Mouse (Mus musculus) embryonic facial prominence, embryonic 15.5 days (tissue): ENCODE results near the gene Tbxa2r. TPM values are rescaled to one million over a fixed set of nuclear protein-coding genes. Genes with fewer than 3 reads are reported as not detected.

Experiments
- ATAC-seq: fragments of 200-750 bp; cut with Nextera tagmentation; 2 replicates; pipeline ENCODE4 v1.8.0; 2017; ENCODE audit warnings: low read depth, moderate TSS enrichment; ENCODE audit not compliant: insufficient number of reproducible peaks, low FRiP score, low TSS enrichment
- H3K27ac ChIP-seq: fragments of 300-500 bp; sonication (generic); replicated peaks from 2 replicates; pipeline ENCODE4 v1.5.1; 2015; ENCODE audit warnings: mild to moderate bottlenecking, inconsistent platforms
- H3K27me3 ChIP-seq: fragments of 300-500 bp; sonication (generic); 2 replicates; pipeline ENCODE4 v1.6.1; 2015; ENCODE audit warnings: inconsistent platforms
- H3K36me3 ChIP-seq: fragments of 300-500 bp; sonication (generic); 2 replicates; pipeline ENCODE4 v1.6.1; 2015; ENCODE audit warnings: mild to moderate bottlenecking, inconsistent platforms
- H3K4me1 ChIP-seq: fragments of 300-500 bp; sonication (generic); 2 replicates; pipeline ENCODE4 v1.6.1; 2015; ENCODE audit warnings: inconsistent platforms
- H3K4me2 ChIP-seq: fragments of 300-500 bp; sonication (generic); replicated peaks from 2 replicates; pipeline ENCODE4 v1.6.1; 2015; ENCODE audit warnings: mild to moderate bottlenecking, inconsistent platforms
- H3K4me3 ChIP-seq: fragments of 300-500 bp; sonication (generic); replicated peaks from 2 replicates; pipeline ENCODE4 v1.5.1; 2015; ENCODE audit warnings: mild to moderate bottlenecking, inconsistent platforms
- H3K9ac ChIP-seq: fragments of 300-500 bp; sonication (generic); 2 replicates; pipeline ENCODE4 v1.6.1; 2015; ENCODE audit warnings: inconsistent platforms
- H3K9me3 ChIP-seq: fragments of 300-500 bp; sonication (generic); replicated peaks from 2 replicates; pipeline ENCODE4 v1.6.1; 2016; ENCODE audit warnings: inconsistent platforms
- WGBS: fragments of 180-500 bp; shearing (Covaris S2); methylation state at CpG from one replicate; pipeline ENCODE4 v1.1.7; 2015; 5-methylcytosine and 5-hydroxymethylcytosine counted together
- polyA plus RNA-seq: library from polyadenylated mRNA; unstranded; fragments of >200 nt; fragmentation: Nextera tagmentation; extraction: Ambion mirVana; gene quantifications from 2 replicates; pipeline ENCODE4 v1.2.1, GENCODE M21; 2015

The Tbxa2r gene
- polyA plus RNA-seq, result 13.2 and 14.2 TPM in 2 replicates

GRCm38 (mm10) chr10:81328386-81328785 lies at the start of gene Tbxa2r:
Gene Tbxa2r, plus strand, starts transcription at chr10:81328731.
- Histone ChIP-seq H3K27ac (peak within 1 kb of the TSS; percentile 92), H3K27me3 (peaks cover 13% of the 10 kb centered on the region), H3K9ac (no peak within 1 kb of the TSS), H3K4me1 (peaks cover 43% of the 10 kb centered on the region), H3K4me3 (peak within 1 kb of the TSS; percentile 9; the same call in 1 of the 2 replicates), H3K9me3 (no peaks in the 10 kb centered on the region), H3K4me2 (peak within 1 kb of the TSS; percentile 35), H3K36me3 (peaks cover 40% of the 10 kb centered on the region)
- no peak for ATAC-seq
- 16% methylated on average over 10 of the region's 10 CpGs for WGBS

DNA sequence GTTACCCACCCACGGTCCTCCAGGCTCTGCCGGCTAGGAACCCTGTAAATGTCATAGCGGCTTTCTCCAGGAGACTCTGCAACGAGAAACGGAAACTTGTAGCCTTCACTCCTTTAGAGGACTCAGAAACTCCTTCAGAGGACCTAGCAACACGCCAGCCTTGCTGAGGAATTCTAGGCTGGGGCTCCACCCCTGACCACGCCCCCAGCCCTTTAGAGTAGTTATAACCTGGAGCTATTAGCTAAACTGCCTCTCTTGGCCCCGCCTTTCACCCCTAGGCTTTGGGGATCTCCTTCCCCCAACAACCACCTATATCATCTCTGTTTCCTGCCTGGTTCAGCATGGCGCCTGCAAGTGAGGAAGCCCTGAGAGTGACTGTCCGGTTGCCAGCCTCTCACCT lies 49.0 kb upstream of the Tbxa2r start:
- H3K27ac ChIP-seq, result no peak overlapping the region
- H3K27me3 ChIP-seq, result peaks cover 23% of the 10 kb centered on the region
- 37% methylated on average over 10 of the region's 10 CpGs for WGBS
- no peaks in the 10 kb centered on the region for H3K36me3 ChIP-seq
- no peak for ATAC-seq
- no peak overlapping the region for H3K9ac ChIP-seq
- peaks cover 17% of the 10 kb centered on the region for H3K4me1 ChIP-seq
- H3K4me2 ChIP-seq, result no peak overlapping the region
- no peaks in the 10 kb centered on the region for H3K9me3 ChIP-seq
- H3K4me3 ChIP-seq, result no peak overlapping the region

- 35% methylated on average over 6 of the region's 6 CpGs for WGBS
- Histone ChIP-seq H3K4me1 (peaks cover 27% of the 10 kb centered on the region), H3K9ac (no peak overlapping the region), H3K9me3 (no peaks in the 10 kb centered on the region), H3K36me3 (no peaks in the 10 kb centered on the region), H3K27me3 (peaks cover 34% of the 10 kb centered on the region), H3K4me3 (no peak overlapping the region), H3K27ac (0 out of 2 replicates have a peak overlapping the region, but pooled peaks have one; percentile 28), H3K4me2 (no peak overlapping the region)
- ATAC-seq, result 0 out of 2 replicates have a peak, but pooled peaks have one; percentile 11
These were observed 44.3 kb upstream of the Tbxa2r start for GRCm38 (mm10) chr10:81284189-81284588.

DNA sequence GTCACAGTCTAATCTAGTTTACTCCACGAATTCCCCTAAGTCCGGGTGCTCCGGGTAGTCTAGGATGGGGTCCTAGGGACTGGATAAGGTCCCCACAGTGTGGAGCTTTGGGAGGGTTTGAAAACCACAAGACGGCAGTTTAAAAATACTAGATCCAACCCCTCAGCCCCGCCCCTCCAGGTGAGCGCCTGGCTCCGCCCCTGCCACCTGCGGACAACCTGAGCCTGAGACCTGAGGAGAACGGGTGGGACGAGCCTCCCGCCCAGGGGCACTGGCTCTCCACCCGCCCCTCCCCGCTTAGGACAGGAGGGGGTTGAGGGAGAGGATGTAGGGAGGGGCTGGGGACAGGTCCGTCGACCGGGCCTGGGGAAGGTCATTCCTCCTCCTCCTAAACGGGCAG lies 43.8 kb upstream of the Tbxa2r start:
- peak; percentile 58; the same call in 1 of the 2 replicates for ATAC-seq
- peaks cover 34% of the 10 kb centered on the region for H3K27me3 ChIP-seq
- no peak overlapping the region for H3K9ac ChIP-seq

GRCm38 (mm10) chr10:81285694-81286450 lies 42.7 kb upstream of the Tbxa2r start:
- no peak overlapping the region for H3K9ac ChIP-seq
- H3K27ac ChIP-seq, result no peak overlapping the region
- H3K36me3 ChIP-seq, result no peaks in the 10 kb centered on the region
- under 1% methylated on average over 54 of the region's 54 CpGs for WGBS
- ATAC-seq, result peak; percentile 69
- peak overlapping the region; percentile 44 for H3K4me3 ChIP-seq
- peaks cover 46% of the 10 kb centered on the region for H3K27me3 ChIP-seq
- H3K4me2 ChIP-seq, result peak overlapping the region; percentile 74
- H3K9me3 ChIP-seq, result no peaks in the 10 kb centered on the region
- peaks cover 31% of the 10 kb centered on the region for H3K4me1 ChIP-seq

More for the DNA sequence above, 43.8 kb upstream of the Tbxa2r start:
- 5% methylated on average over 17 of the region's 17 CpGs for WGBS
- peak overlapping the region; percentile 74 for H3K4me2 ChIP-seq
- peaks cover 26% of the 10 kb centered on the region for H3K4me1 ChIP-seq
- peak overlapping the region; percentile 44 for H3K4me3 ChIP-seq
- H3K9me3 ChIP-seq, result no peaks in the 10 kb centered on the region
- H3K36me3 ChIP-seq, result no peaks in the 10 kb centered on the region
- peak overlapping the region; percentile 28; the same call in 1 of the 2 replicates for H3K27ac ChIP-seq

- Histone ChIP-seq H3K4me3 (no peak overlapping the region), H3K27ac (no peak overlapping the region), H3K27me3 (peaks cover 50% of the 10 kb centered on the region), H3K9ac (no peak overlapping the region), H3K9me3 (no peaks in the 10 kb centered on the region), H3K4me1 (peaks cover 38% of the 10 kb centered on the region), H3K4me2 (peak overlapping the region; percentile 74; the same call in 1 of the 2 replicates), H3K36me3 (no peaks in the 10 kb centered on the region)
- 33% methylated on average over 6 of the region's 6 CpGs for WGBS
- ATAC-seq, result no peak
These were observed 41.9 kb upstream of the Tbxa2r start for GRCm38 (mm10) chr10:81286586-81286985.

DNA sequence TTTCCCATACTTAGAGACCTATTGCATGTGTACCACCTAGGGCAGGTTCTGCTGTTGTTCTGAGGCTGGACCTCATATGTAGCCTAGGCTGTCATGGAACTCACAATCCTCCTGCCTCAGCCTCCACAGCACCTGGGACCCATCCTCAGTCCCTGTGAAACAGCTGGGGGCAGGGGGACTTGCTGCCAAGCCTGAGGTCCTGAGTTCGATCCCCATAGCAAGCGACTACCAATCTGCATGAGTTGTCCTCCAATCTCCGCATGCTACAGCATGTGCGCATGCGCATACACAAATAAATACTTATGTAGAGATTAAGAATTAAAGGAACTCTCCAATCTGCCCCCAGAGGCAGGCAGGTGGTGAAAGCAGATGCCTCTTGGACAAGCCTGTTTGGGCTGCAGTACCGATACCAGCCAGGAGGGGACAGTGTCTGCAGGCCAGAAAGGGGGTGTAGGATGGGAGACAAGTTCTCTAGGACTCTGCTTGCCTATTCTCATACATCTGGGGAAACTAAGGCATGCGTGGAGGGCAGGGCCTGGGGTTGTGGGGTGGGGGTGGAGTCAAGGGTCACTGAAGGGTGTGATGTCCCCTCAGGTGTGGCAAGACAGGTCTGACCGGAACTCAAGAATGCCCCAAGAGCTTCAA lies 40.9 kb upstream of the Tbxa2r start:
- H3K36me3 ChIP-seq, result no peaks in the 10 kb centered on the region
- H3K9ac ChIP-seq, result no peak overlapping the region
- WGBS, result 59% methylated on average over 8 of the region's 8 CpGs
- no peak for ATAC-seq
- H3K4me2 ChIP-seq, result no peak overlapping the region
- no peak overlapping the region for H3K27ac ChIP-seq
- H3K9me3 ChIP-seq, result no peaks in the 10 kb centered on the region
- H3K4me1 ChIP-seq, result peaks cover 41% of the 10 kb centered on the region
- peaks cover 47% of the 10 kb centered on the region for H3K27me3 ChIP-seq
- no peak overlapping the region for H3K4me3 ChIP-seq

DNA sequence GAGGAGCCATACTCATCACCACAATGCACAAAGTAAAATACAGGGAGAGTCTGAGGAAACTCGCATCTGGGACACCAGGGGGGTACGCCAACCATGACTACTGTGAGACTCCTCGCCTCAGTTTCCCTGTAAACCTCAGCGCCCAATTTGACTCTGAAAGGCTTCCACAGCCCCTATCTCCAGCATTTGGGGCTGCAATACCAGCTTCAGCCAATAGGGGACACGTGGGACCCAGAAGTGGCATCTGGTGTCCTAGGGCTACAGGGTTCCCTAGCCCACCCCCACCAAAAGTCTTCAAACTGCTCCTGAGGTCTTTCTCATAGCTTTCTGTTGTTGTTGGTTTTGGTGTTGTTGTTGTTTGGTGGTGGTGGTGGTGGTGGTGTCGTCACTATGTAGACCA lies 39.9 kb upstream of the Tbxa2r start:
- no peak overlapping the region for H3K4me2 ChIP-seq
- no peak overlapping the region for H3K4me3 ChIP-seq
- ATAC-seq, result no peak
- no peak overlapping the region for H3K27ac ChIP-seq
- H3K9ac ChIP-seq, result no peak overlapping the region
- no peaks in the 10 kb centered on the region for H3K9me3 ChIP-seq
- peaks cover 44% of the 10 kb centered on the region for H3K4me1 ChIP-seq
- H3K36me3 ChIP-seq, result no peaks in the 10 kb centered on the region
- H3K27me3 ChIP-seq, result peaks cover 40% of the 10 kb centered on the region
- 27% methylated on average over 6 of the region's 6 CpGs for WGBS

GRCm38 (mm10) chr10:81289278-81289677 lies 39.3 kb upstream of the Tbxa2r start:
- WGBS, result 6% methylated on average over 7 of the region's 7 CpGs
- Histone ChIP-seq H3K27me3 (peaks cover 33% of the 10 kb centered on the region), H3K4me3 (no peak overlapping the region), H3K4me1 (peaks cover 44% of the 10 kb centered on the region), H3K4me2 (no peak overlapping the region), H3K36me3 (no peaks in the 10 kb centered on the region), H3K9ac (no peak overlapping the region), H3K9me3 (no peaks in the 10 kb centered on the region), H3K27ac (0 out of 2 replicates have a peak overlapping the region, but pooled peaks have one; percentile 34)
- ATAC-seq, result no peak

GRCm38 (mm10) chr10:81289811-81290210 lies 38.7 kb upstream of the Tbxa2r start:
- Histone ChIP-seq H3K4me2 (no peak overlapping the region), H3K4me1 (peaks cover 45% of the 10 kb centered on the region), H3K9ac (no peak overlapping the region), H3K4me3 (no peak overlapping the region; the same call in 1 of the 2 replicates), H3K36me3 (no peaks in the 10 kb centered on the region), H3K9me3 (no peaks in the 10 kb centered on the region), H3K27ac (no peak overlapping the region), H3K27me3 (peaks cover 28% of the 10 kb centered on the region)
- ATAC-seq, result no peak
- WGBS, result 59% methylated on average over 14 of the region's 14 CpGs

GRCm38 (mm10) chr10:81290698-81291460 lies 37.7 kb upstream of the Tbxa2r start:
- peak overlapping the region; percentile 24 for H3K4me2 ChIP-seq
- WGBS, result 10% methylated on average over 24 of the region's 24 CpGs
- H3K4me1 ChIP-seq, result peaks cover 47% of the 10 kb centered on the region
- H3K36me3 ChIP-seq, result no peaks in the 10 kb centered on the region
- peak overlapping the region; percentile 75 for H3K27ac ChIP-seq
- H3K27me3 ChIP-seq, result peaks cover 20% of the 10 kb centered on the region
- H3K4me3 ChIP-seq, result peak overlapping the region; percentile 19
- ATAC-seq, result no peak
- no peak overlapping the region for H3K9ac ChIP-seq
- no peaks in the 10 kb centered on the region for H3K9me3 ChIP-seq
